Mouse (Mus musculus) cortical plate, adult 2 months (tissue): ENCODE data around the gene Rnf151. TPM values are rescaled to one million over a fixed set of nuclear protein-coding genes. Genes with fewer than 3 reads are reported as not detected.
"Not testable (repeated sequence)": the region's sequence is repeated elsewhere in the genome, so short reads cannot be mapped to it uniquely, and the experiment has no call there.

ENCODE experiments used
- H3K27ac ChIP-seq: fragments of 200-500 bp; 2 replicates; pipeline ENCODE4 v1.5.1; 2012; ENCODE audit warnings: low read length, control low read depth, inconsistent platforms; ENCODE audit not compliant: insufficient read depth
- H3K4me1 ChIP-seq: fragments of 200-500 bp; 2 replicates; pipeline ENCODE4 v1.6.1; 2011; ENCODE audit warnings: low read length; ENCODE audit not compliant: control insufficient read depth, insufficient read depth
- H3K4me3 ChIP-seq: fragments of 200-500 bp; 2 replicates; pipeline ENCODE4 v1.5.1; 2011; ENCODE audit warnings: mild to moderate bottlenecking, low read length, control low read depth; ENCODE audit not compliant: insufficient read depth
- CTCF ChIP-seq: fragments of 200-500 bp; IDR thresholded peaks from 2 replicates; pipeline ENCODE4 v1.5.1; 2011; ENCODE audit warnings: mild to moderate bottlenecking, control low read depth, low read length; ENCODE audit not compliant: insufficient read depth; ENCODE audit errors: extremely low read depth
- POLR2A ChIP-seq: fragments of 200-500 bp; IDR thresholded peaks from 2 replicates; pipeline ENCODE4 v1.6.1; 2011; ENCODE audit warnings: mild to moderate bottlenecking, low read length, control low read depth; ENCODE audit not compliant: insufficient read depth; ENCODE audit errors: extremely low read depth
- polyA plus RNA-seq: library from polyadenylated mRNA; depleted of rRNA; stranded (reverse); fragments of >200 nt; gene quantifications from 2 replicates; pipeline ENCODE4 v1.2.3, GENCODE M21; 2012; rRNA removed

Gene Rnf151
- polyA plus RNA-seq, 1 experiment = 0.33 TPM

- Histone ChIP-seq H3K4me3 (no peak overlapping the region), H3K4me1 (peaks cover 9% of the 10 kb centered on the region), H3K27ac (no peak overlapping the region)
- no peak for TF ChIP-seq CTCF
- TF ChIP-seq POLR2A = no peak
Observed at GRCm38 (mm10) chr17:24672141-24672540, 45.7 kb downstream of the Rnf151 start.

GRCm38 (mm10) chr17:24671346-24671745, 46.5 kb downstream of the Rnf151 start:
- H3K4me1 ChIP-seq = peaks cover 9% of the 10 kb centered on the region
- no peak overlapping the region for H3K27ac ChIP-seq
- no peak overlapping the region for H3K4me3 ChIP-seq
- TF ChIP-seq CTCF (no peak), POLR2A (no peak)

GRCm38 (mm10) chr17:24670246-24670844, 47.5 kb downstream of the Rnf151 start:
- no peak overlapping the region for H3K27ac ChIP-seq
- H3K4me3 ChIP-seq = peak overlapping the region; percentile 50
- TF ChIP-seq POLR2A (no peak), CTCF (no peak)
- H3K4me1 ChIP-seq = peaks cover 7% of the 10 kb centered on the region

- Histone ChIP-seq H3K27ac (peak within 1 kb of the TSS; percentile 68; the same call in 1 of the 2 replicates), H3K4me1 (peaks cover 7% of the 10 kb centered on the region), H3K4me3 (peak within 1 kb of the TSS; percentile 50)
- TF ChIP-seq CTCF = no peak
- TF ChIP-seq POLR2A = peak; percentile 96
Observed at GRCm38 (mm10) chr17:24669545-24670245, 48.2 kb downstream of the Rnf151 start, which contains the start of gene Zfp598. Gene Zfp598 (plus strand): TSS chr17:24669687.

- H3K4me1 ChIP-seq = not testable (repeated sequence)
- peak overlapping the region; percentile 68; the same call in 1 of the 2 replicates for H3K27ac ChIP-seq
- peak overlapping the region; percentile 50 for H3K4me3 ChIP-seq
Observed at GRCm38 (mm10) chr17:24669214-24669544, 48.7 kb downstream of the Rnf151 start.

- Histone ChIP-seq H3K27ac (no peak overlapping the region), H3K4me3 (no peak overlapping the region), H3K4me1 (peaks cover 5% of the 10 kb centered on the region; the same call in 1 of the 2 replicates)
- TF ChIP-seq CTCF (peak; percentile 76), POLR2A (no peak)
Observed at GRCm38 (mm10) chr17:24667416-24667815, 50.4 kb downstream of the Rnf151 start.

GRCm38 (mm10) chr17:24667011-24667410, 50.9 kb downstream of the Rnf151 start:
- H3K4me1 ChIP-seq, H3K4me3 ChIP-seq, H3K27ac ChIP-seq: not testable (repeated sequence)

Other genes starting within 250 kb of the Rnf151 start
- gene E4f1, start 247.8 kb downstream of the Rnf151 start, polyA plus RNA-seq = 77.3 and 79.2 TPM in 2 replicates
- gene Pgp, start 247.7 kb downstream of the Rnf151 start, polyA plus RNA-seq = 97.1 and 99.3 TPM in 2 replicates
- gene Bricd5, start 244.2 kb downstream of the Rnf151 start, polyA plus RNA-seq = 1.1 and 1.4 TPM in 2 replicates
- 37.0 and 39.1 TPM in 2 replicates for gene Mlst8, start 239.0 kb downstream of the Rnf151 start, polyA plus RNA-seq
- gene Caskin1, start 229.5 kb downstream of the Rnf151 start, polyA plus RNA-seq = 106 and 109 TPM in 2 replicates
- 176 and 187 TPM in 2 replicates for gene Traf7, start 190.1 kb downstream of the Rnf151 start, polyA plus RNA-seq
- 97.3 and 102 TPM in 2 replicates for gene Rab26, start 183.9 kb downstream of the Rnf151 start, polyA plus RNA-seq
- gene Pkd1, start 168.2 kb downstream of the Rnf151 start, polyA plus RNA-seq = 82.0 and 91.8 TPM in 2 replicates
- gene Tsc2, start 85.4 kb downstream of the Rnf151 start, polyA plus RNA-seq = 163 and 192 TPM in 2 replicates
- 9.7 and 10.8 TPM in 2 replicates for gene Nthl1, start 85.4 kb downstream of the Rnf151 start, polyA plus RNA-seq
- gene Slc9a3r2, start 67.7 kb downstream of the Rnf151 start, polyA plus RNA-seq = 68.2 and 69.0 TPM in 2 replicates
- 0.34 and 0.50 TPM in 2 replicates for gene Npw, start 59.6 kb downstream of the Rnf151 start, polyA plus RNA-seq
- gene Zfp598, start 48.4 kb downstream of the Rnf151 start, polyA plus RNA-seq = 53.5 and 53.6 TPM in 2 replicates
- gene Syngr3, start 28.1 kb downstream of the Rnf151 start, polyA plus RNA-seq = 177 and 184 TPM in 2 replicates
- 21.1 and 21.5 TPM in 2 replicates for gene Gfer, start 21.9 kb downstream of the Rnf151 start, polyA plus RNA-seq
- gene Noxo1, start 21.8 kb downstream of the Rnf151 start, polyA plus RNA-seq = 5.2 and 6.4 TPM in 2 replicates
- gene Tbl3, start 10.4 kb downstream of the Rnf151 start, polyA plus RNA-seq = 53.0 and 53.7 TPM in 2 replicates
- gene Rps2, start 53 bp upstream of the Rnf151 start, polyA plus RNA-seq = 980 and 1,011 TPM in 2 replicates
- 428 and 431 TPM in 2 replicates for gene Ndufb10, start 6.4 kb upstream of the Rnf151 start, polyA plus RNA-seq
- 0.48 and 0.57 TPM in 2 replicates for gene Rpl3l, start 9.8 kb upstream of the Rnf151 start, polyA plus RNA-seq
- gene Msrb1, start 18.6 kb upstream of the Rnf151 start, polyA plus RNA-seq = 47.3 and 53.0 TPM in 2 replicates
- gene Hs3st6, start 34.9 kb upstream of the Rnf151 start, polyA plus RNA-seq = 0.29 and 0.44 TPM in 2 replicates
- gene Meiob, start 86.2 kb upstream of the Rnf151 start, polyA plus RNA-seq = not detected in 2 replicates
- gene Hagh, start 122.1 kb upstream of the Rnf151 start, polyA plus RNA-seq = 138 and 151 TPM in 2 replicates
- gene Fahd1, start 132.3 kb upstream of the Rnf151 start, polyA plus RNA-seq = 21.8 and 25.1 TPM in 2 replicates
- gene Igfals, start 147.9 kb upstream of the Rnf151 start, polyA plus RNA-seq = not detected in 2 replicates
- gene Nubp2, start 168.3 kb upstream of the Rnf151 start, polyA plus RNA-seq = 24.6 and 27.3 TPM in 2 replicates
- 91.9 and 92.7 TPM in 2 replicates for gene Spsb3, start 168.6 kb upstream of the Rnf151 start, polyA plus RNA-seq
- gene Eme2, start 177.0 kb upstream of the Rnf151 start, polyA plus RNA-seq = 62.4 and 65.0 TPM in 2 replicates
- 115 and 117 TPM in 2 replicates for gene Mrps34, start 177.1 kb upstream of the Rnf151 start, polyA plus RNA-seq
- 94.5 and 94.7 TPM in 2 replicates for gene Nme3, start 178.4 kb upstream of the Rnf151 start, polyA plus RNA-seq
- gene Mapk8ip3, start 218.9 kb upstream of the Rnf151 start, polyA plus RNA-seq = 328 and 355 TPM in 2 replicates
- gene Jpt2, start 242.6 kb upstream of the Rnf151 start, polyA plus RNA-seq = 4.5 and 6.2 TPM in 2 replicates